Comparison of ENCODE assay signal across 14 mouse cellular contexts in the genomic region with DNA sequence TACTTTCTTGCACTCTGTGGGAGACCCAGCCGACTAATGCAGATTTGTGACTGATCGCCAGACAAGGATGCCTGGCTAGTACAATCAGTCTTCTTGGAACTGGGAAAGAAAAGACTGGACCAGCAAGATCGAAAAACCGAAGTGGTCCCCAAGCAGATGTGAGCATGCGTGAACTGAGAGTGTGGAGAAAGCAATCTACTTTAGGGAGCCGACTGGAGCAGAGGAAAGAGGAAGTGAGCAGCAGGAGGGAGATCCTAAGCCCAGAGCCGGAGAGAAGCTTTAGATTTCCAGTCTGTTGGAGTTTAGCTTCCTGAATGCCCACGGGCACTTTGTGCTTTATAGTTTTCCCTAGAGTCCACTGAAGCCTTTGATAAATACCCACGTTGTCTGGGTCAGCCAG. TPM values are rescaled to one million over a fixed set of nuclear protein-coding genes. Genes with fewer than 3 reads are reported as not detected.
DNase-seq lines count a peak whose midpoint lies in the region; ATAC-seq and TF ChIP-seq lines count a peak whose summit lies in the region.
"Had no signal": no experiment of that assay in that cellular context is flagged by ENCODE, and none has a peak within 500 bp of the region (broad histone marks: within the 10 kb centered on the region; RNA-seq: fewer than 3 reads in every experiment).

No protein-coding gene starts in this region.

- no peaks in the 10 kb centered on the region for H3K9me3 ChIP-seq in neural tube, embryonic 11.5 days (ENCODE audit: control insufficient read depth, low read length)

- no peak overlapping the region for H3K4me3 ChIP-seq in neural tube, embryonic 11.5 days (ENCODE audit: low read depth, low read length)
- H3K4me3 ChIP-seq in layer of hippocampus, adult 2 months = no peak overlapping the region

- H3K4me1 ChIP-seq in neural tube, embryonic 11.5 days (ENCODE audit: control insufficient read depth, insufficient read depth, low read length) = no peaks in the 10 kb centered on the region

- no peaks in the 10 kb centered on the region for H3K27me3 ChIP-seq in neural tube, embryonic 11.5 days (ENCODE audit: control insufficient read depth, insufficient read depth, low read length)

- H3K9ac ChIP-seq in neural tube, embryonic 11.5 days (ENCODE audit: low read length) = no peak overlapping the region

- no peak overlapping the region for H3K4me2 ChIP-seq in neural tube, embryonic 11.5 days (ENCODE audit: low read depth)

- no peak overlapping the region for H3K27ac ChIP-seq in neural tube, embryonic 11.5 days (ENCODE audit: low read depth, low read length)
- no peak overlapping the region for H3K27ac ChIP-seq in layer of hippocampus, adult 2 months

- no peak for TF ChIP-seq CTCF in layer of hippocampus, adult 2 months (conservative IDR thresholded peaks at IDR 0.05)

- peak; percentile 27 for DNase-seq in embryo, embryonic 10.5 days (ENCODE audit: low spot score)
- no peak for DNase-seq in embryo, embryonic 10 days (ENCODE audit: low spot score)
- peak; percentile 22 for DNase-seq in neural tube, embryonic 11.5 days (ENCODE audit: low spot score)
- no peak for DNase-seq in neural tube, embryonic 10.5 days (ENCODE audit: extremely low spot score, low spot score)
- DNase-seq in layer of hippocampus, adult 2 months (ENCODE audit: low spot score in 2 of 2) = no peak
- no peak for DNase-seq in urinary bladder, postnatal 14 days (ENCODE audit: low spot score)
- DNase-seq in lung, postnatal 36 days = no peak
- DNase-seq: adrenal gland, adult 2 months; cerebellum, adult 11-12 months; gastrocnemius, postnatal 25 days; thymus, postnatal 36 days had no signal

- WGBS in neural tube, embryonic 11.5 days = 47% methylated on average over 9 of the region's 9 CpGs

- ATAC-seq in neural tube, embryonic 11.5 days (ENCODE audit: insufficient read depth, low FRiP score, low TSS enrichment) = no peak
- ATAC-seq in megakaryocyte, adult 5-6 weeks (ENCODE audit: poor library complexity, severe bottlenecking) = 0 out of 2 replicates have a peak, but pooled peaks have one; percentile 40

- no peaks in the 10 kb centered on the region for H3K36me3 ChIP-seq in neural tube, embryonic 11.5 days (ENCODE audit: control insufficient read depth, insufficient read depth, low read length)

RNA-seq across cellular contexts. Expression of gene Smarcal1, which starts 16.0 kb away (rescaled TPM):
- polyA plus RNA-seq in neural tube, embryonic 11.5 days (2014; fragmentation: Nextera tagmentation; extraction: Ambion mirVana) = 33.5 and 34.2 TPM in 2 replicates
- total RNA-seq in megakaryocyte, adult 5-6 weeks (2015) = 16.3 and 18.0 TPM in 2 replicates
- 15.3 and 18.6 TPM in 2 replicates for total RNA-seq in megakaryocyte, adult 5-6 weeks (2017)
- 10 to 100 TPM; 64.8 to 66.4 TPM for total RNA-seq in layer of hippocampus, adult 2 months (2021)

RNA-seq across cellular contexts. Expression of gene March4, which starts 30.3 kb away (rescaled TPM):
- polyA plus RNA-seq in neural tube, embryonic 11.5 days (2014; fragmentation: Nextera tagmentation; extraction: Ambion mirVana) = 3.1 and 3.4 TPM in 2 replicates
- 0.05 TPM in 1 of 2 replicates, not detected in the other for total RNA-seq in megakaryocyte, adult 5-6 weeks (2015)
- total RNA-seq in megakaryocyte, adult 5-6 weeks (2017) = not detected in 2 replicates
- 10 to 100 TPM; 17.6 to 19.7 TPM for total RNA-seq in layer of hippocampus, adult 2 months (2021)
- total RNA-seq: liver, adult 2 months had no signal
- polyA plus RNA-seq: kidney, embryonic 14.5 days; liver, adult 2 months had no signal

Comparison
In these comparisons a context has a peak if more than half of its experiments do, and no peak if none do; other contexts are left out.
1. DNase-seq: peak in embryo, embryonic 10.5 days (single experiment) and neural tube, embryonic 11.5 days (single experiment); none in embryo, embryonic 10 days (single experiment), neural tube, embryonic 10.5 days (single experiment), layer of hippocampus, adult 2 months (0 of 2), urinary bladder, postnatal 14 days (single experiment) and lung, postnatal 36 days (single experiment).
2. RNA of gene March4, which starts 30.3 kb away (total RNA-seq): 17.6 to 19.7 TPM in layer of hippocampus, adult 2 months; 0.05 TPM in megakaryocyte, adult 5-6 weeks; every median in the first group is over 10 times any median in the second.